Mouse (Mus musculus): ENCODE data around the gene Maml2.

Maml2 gene

DNA sequence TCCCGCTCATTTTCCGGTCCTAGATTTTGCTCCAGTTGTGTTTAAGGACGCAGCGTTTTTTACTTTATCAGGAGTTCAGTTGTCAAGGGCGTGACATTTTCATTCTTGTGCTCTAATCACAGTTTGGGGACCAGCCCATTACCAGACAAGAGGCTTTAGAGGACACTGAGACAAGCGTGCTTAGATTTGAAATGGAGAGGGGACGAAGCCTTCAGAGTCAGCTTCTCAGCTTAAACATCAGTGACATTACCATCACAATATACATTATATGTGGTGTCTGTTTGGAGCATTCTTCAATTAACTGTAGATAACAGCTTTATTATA lies 451.9 kb downstream of the Maml2 start:
- DNase-seq (ENCODE audit: low spot score), result no peak

DNA sequence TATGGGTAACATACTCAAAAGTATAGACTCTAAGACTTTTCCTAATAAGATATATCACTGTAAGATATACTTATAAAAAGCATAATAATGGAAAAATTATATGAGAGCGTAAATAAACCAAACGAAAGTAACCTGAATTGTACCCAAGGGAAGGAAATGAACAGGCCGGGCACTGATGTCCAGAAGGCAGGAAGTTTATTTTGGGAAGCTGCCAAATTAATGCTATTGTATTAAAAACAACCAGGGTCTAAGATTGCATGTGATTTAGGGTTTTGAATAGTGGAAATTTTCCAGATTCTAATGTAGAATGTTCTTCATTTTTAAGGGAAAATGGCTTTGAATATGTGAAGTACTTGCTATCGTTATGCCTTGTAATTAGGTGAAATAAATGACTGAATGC lies 454.8 kb downstream of the Maml2 start:
- DNase-seq (ENCODE audit: low spot score), result no peak

Data from layer of hippocampus, adult 9-10 months (tissue).